Mouse (Mus musculus): ENCODE data around the gene Lyve1.

DNA sequence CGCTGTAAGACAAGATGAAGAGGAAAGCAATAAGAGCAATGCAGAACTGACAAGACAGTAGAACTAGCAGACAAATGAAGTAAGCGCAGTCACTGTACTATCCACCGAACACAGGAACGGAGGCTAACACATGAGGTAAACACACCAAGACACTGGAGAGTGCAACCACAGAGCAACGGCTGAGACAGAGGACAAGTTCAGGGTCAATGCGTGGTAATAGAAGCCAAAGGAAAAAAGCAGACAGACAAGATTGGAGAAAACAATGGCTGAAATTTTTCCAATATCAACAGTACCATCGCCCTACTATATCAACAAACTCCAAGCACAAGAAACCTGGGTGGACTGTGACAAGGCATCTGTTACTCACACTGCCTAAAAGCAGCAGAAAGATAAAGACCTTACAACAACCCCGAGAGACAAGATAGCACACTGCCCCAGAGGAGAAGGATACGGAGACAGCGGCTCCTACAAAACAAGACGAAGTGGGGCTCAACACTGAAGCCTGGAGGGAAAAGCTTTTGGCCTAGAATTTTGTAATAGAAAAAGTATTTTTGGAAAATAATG is 44.2 kb downstream of the Lyve1 start:
- TF ChIP-seq POLR2A (IDR thresholded peaks at IDR 0.05; ENCODE audit: insufficient read depth, low read depth, low read length) (no peak), CTCF (IDR thresholded peaks at IDR 0.05) (no peak), EP300 (IDR thresholded peaks at IDR 0.05; ENCODE audit: insufficient read depth, low read depth, low read length) (no peak)
